Mouse (Mus musculus) ES-E14 (cell line): ENCODE data around the gene Tmem104. TPM values are rescaled to one million over a fixed set of nuclear protein-coding genes. Genes with fewer than 3 reads are reported as not detected.

ENCODE experiments used
- DNase-seq: peaks from one replicate; pipeline ENCODE4 v3.0.0-alpha.2; 2013; ENCODE audit warnings: low read depth, low spot score
- H3K27ac ChIP-seq: 2 replicates; pipeline ENCODE4 v1.5.1; 2012; ENCODE audit warnings: low read depth, mild to moderate bottlenecking, low read length, moderate library complexity, mixed read lengths; ENCODE audit not compliant: poor library complexity, insufficient read depth, severe bottlenecking
- H3K36me3 ChIP-seq: 2 replicates; pipeline ENCODE4 v1.6.1; 2012; ENCODE audit warnings: mild to moderate bottlenecking, low read length, moderate library complexity, mixed read lengths; ENCODE audit not compliant: control insufficient read depth, poor library complexity, insufficient read depth, severe bottlenecking
- H3K4me1 ChIP-seq, 2 experiments: fragments of 150-350 bp in 1 of 2; sonication (generic) in 1 of 2; 2 replicates each; pipeline ENCODE4 v1.6.1; 2012; ENCODE audit warnings: low read length in 2 of 2, mild to moderate bottlenecking in 1 of 2, mixed read lengths in 1 of 2; ENCODE audit not compliant: control insufficient read depth in 2 of 2, insufficient read depth in 2 of 2, poor library complexity in 1 of 2
- H3K4me3 ChIP-seq, 2 experiments: fragments of 150-350 bp in 1 of 2; sonication (generic) in 1 of 2; 2 replicates each; pipeline ENCODE4 v1.5.1; 2012; ENCODE audit warnings: low read length in 2 of 2, low read depth in 1 of 2, mild to moderate bottlenecking in 1 of 2, mixed read lengths in 1 of 2; ENCODE audit not compliant: insufficient read depth in 1 of 2, poor library complexity in 1 of 2, severe bottlenecking in 1 of 2
- H3K9ac ChIP-seq: 2 replicates; pipeline ENCODE4 v1.6.1; 2012; ENCODE audit warnings: low read depth, mild to moderate bottlenecking, low read length, mixed read lengths; ENCODE audit not compliant: poor library complexity, insufficient read depth, severe bottlenecking
- H3K9me3 ChIP-seq: fragments of 150-350 bp; sonication (generic); 2 replicates; pipeline ENCODE4 v1.6.1; 2012; ENCODE audit warnings: low read depth, mild to moderate bottlenecking, low read length; ENCODE audit not compliant: control insufficient read depth, insufficient read depth
- CHD2 ChIP-seq: IDR thresholded peaks from 2 replicates; pipeline ENCODE4 v1.6.1; 2014; ENCODE audit warnings: mild to moderate bottlenecking, low read depth, low read length, inconsistent platforms
- HCFC1 ChIP-seq: IDR thresholded peaks from 2 replicates; pipeline ENCODE4 v1.6.1; 2012; ENCODE audit warnings: low read length, inconsistent platforms, borderline replicate concordance; ENCODE audit not compliant: insufficient read depth
- MAFK ChIP-seq: IDR thresholded peaks from 2 replicates; pipeline ENCODE4 v1.6.1; 2014; ENCODE audit warnings: mild to moderate bottlenecking, low read depth, low read length, inconsistent platforms; ENCODE audit not compliant: insufficient read depth
- ZC3H11A ChIP-seq: IDR thresholded peaks from 2 replicates; pipeline ENCODE4 v1.6.1; 2012; ENCODE audit warnings: low read depth, mild to moderate bottlenecking, inconsistent platforms, low read length, borderline replicate concordance
- ZNF384 ChIP-seq: IDR thresholded peaks from 2 replicates; pipeline ENCODE4 v1.6.1; 2012; ENCODE audit warnings: low read depth, low read length, inconsistent platforms
- in situ Hi-C, 2 experiments: fragments of 600-800 bp; cut with MboI; formaldehyde crosslinking; loops; one replicate each; pipeline ENCODE4 v1.15.1; 2025; ENCODE audit warnings: low sequenced_read_pairs in 2 of 2, inconsistent platforms in 1 of 2; ENCODE audit not compliant: unreplicated experiment in 2 of 2
- total RNA-seq: library from RNA; depleted of rRNA; stranded (reverse); fragments of 300-350 nt; gene quantifications from 2 replicates; pipeline ENCODE4 v1.2.3, GENCODE M21; 2012

Gene Tmem104
- total RNA-seq, 1 experiment = 14.7 TPM

DNA sequence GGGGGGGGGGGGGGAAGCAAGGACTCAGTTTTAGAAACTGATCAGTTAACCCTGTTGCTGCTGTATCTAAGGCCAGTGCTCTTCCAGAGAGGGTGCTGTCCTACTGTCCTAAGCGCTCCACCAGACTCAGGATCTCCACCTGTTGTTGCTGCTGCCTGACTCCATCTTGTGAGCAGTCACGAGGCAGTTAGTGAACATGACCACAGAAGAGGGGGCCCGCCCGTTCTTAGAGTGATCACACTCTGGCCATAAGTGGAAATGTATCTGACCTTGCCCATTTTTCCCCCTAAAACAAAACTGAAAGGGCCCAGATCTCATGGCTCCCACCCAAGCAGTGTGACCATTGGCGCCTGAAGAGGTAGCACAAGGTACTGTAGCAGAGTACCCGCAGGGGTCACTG lies 60.7 kb downstream of the Tmem104 start:
- H3K4me1 ChIP-seq = peaks cover 10 to 41% of the 10 kb centered on the region in 2 experiments; a peak in 3 of 4 replicates
- H3K36me3 ChIP-seq = peaks cover 6% of the 10 kb centered on the region; the same call in 1 of the 2 replicates
- no peak overlapping the region for H3K9ac ChIP-seq
- H3K27ac ChIP-seq = no peak overlapping the region
- no peak overlapping the region for H3K4me3 ChIP-seq
- TF ChIP-seq ZC3H11A (no peak), ZNF384 (no peak), CHD2 (no peak), MAFK (no peak), HCFC1 (no peak)
- in situ Hi-C loops = no loop called here
- no peaks in the 10 kb centered on the region for H3K9me3 ChIP-seq
- no peak for DNase-seq

DNA sequence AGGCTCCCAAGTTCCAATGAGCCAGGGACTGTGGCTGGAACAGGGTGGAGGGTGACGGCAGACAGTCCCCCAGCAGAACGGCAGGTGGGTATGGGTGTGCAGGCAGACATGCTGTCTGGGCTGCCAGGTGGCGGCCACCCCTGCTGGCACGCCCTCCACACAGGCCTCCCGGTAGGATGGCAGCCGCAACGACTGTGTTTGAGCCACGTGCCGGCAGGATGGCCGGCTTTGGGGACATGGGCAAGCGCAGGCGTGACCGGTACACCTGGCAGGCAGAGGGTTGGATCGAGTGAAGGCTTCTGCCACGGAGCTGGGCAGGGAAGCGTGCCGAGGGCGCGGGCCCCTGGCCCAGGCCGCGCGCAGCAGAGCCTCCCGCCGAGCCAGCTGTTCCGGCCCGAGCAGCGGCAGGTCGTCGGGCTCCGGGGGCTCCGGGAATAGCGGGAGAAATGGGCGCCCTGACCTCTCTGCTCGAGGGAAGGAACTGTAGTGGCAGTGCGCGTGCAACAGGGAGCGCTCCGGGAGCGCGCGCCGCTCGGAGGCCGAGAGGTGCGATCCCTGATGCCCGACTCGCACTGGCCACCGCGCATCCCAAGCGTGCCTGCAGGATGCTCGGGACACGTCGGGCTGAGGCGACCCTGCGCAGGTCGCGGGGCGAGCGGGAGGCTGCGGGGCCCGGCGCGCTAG lies 62.6 kb downstream of the Tmem104 start:
- H3K9me3 ChIP-seq = no peaks in the 10 kb centered on the region
- DNase-seq = no peak
- in situ Hi-C loops = no loop called here
- H3K27ac ChIP-seq = no peak overlapping the region
- peak overlapping the region; percentile 56 to 60 for H3K4me3 ChIP-seq
- TF ChIP-seq ZC3H11A (no peak), HCFC1 (no peak)
- peak overlapping the region; percentile 65 for H3K9ac ChIP-seq
- H3K36me3 ChIP-seq = no peaks in the 10 kb centered on the region
- peaks cover 10 to 39% of the 10 kb centered on the region in 2 experiments; a peak in 3 of 4 replicates for H3K4me1 ChIP-seq

DNA sequence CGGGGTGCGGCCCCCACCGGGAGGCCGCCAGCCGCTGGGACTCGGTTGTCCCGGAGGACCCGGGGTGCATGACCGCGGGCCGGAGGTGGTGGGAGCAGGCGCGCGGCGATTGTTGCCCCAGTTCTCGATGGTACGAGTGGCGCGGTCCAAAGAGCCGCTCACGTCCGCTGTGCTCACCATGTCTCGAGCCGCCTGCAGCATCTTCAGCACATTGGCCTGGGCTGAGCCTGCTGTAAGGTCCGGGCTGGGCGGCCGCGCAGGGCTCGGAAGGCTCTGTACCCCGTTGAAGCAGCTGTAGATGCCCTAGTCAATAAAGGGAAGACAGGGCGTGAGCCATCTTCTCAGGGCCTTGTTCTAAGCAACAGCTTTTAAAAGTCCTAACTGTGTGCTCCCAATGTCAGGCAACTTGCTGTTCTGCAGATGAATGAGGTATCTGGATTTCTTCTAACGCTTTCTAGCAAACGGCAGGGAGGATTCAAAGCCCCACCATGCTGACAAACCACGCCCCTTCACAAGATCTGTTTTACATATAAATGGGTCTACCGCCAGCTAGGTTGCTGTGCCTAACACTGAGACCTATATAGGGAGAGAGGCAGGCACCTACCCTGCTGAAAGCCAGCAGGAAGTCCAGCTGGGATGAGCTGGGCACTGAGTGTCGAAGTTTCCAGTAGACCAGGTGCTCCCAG lies 63.3 kb downstream of the Tmem104 start:
- peak; percentile 77 for DNase-seq
- Histone ChIP-seq H3K4me3 (peak overlapping the region; percentile 56 to 60), H3K27ac (no peak overlapping the region), H3K36me3 (no peaks in the 10 kb centered on the region), H3K4me1 (peaks cover 7 to 33% of the 10 kb centered on the region in 2 experiments; a peak in 3 of 4 replicates), H3K9ac (peak overlapping the region; percentile 65), H3K9me3 (no peaks in the 10 kb centered on the region)
- TF ChIP-seq MAFK = no peak
- TF ChIP-seq ZC3H11A = no peak
- no peak for TF ChIP-seq ZNF384
- in situ Hi-C loops = no loop called here

DNA sequence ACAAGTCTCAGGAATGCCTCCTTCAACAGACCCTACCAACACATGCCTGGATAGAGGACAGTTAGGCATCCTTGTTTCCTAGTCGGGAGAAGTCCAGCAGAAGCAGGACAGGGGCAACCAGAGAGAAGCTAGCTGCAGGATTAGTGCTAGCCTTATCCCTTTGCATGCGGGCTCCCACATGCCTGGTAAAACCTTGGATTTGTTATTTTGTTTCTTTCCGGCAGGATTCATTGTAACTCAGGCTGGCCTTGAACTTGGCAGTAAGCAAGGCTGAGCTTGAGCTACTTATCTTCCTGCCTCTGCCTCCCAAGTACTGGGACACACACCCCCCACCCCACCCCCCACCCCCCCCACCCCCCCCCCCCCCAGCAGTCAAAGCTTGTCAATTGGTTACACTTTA lies 64.0 kb downstream of the Tmem104 start:
- H3K4me3 ChIP-seq = no peak overlapping the region
- in situ Hi-C loops = no loop called here
- no peak for DNase-seq

More for the DNA sequence above, 64.0 kb downstream of the Tmem104 start:
- Histone ChIP-seq H3K4me1 (peaks cover 7 to 27% of the 10 kb centered on the region in 2 experiments; a peak in 3 of 4 replicates), H3K9ac (no peak overlapping the region), H3K36me3 (no peaks in the 10 kb centered on the region), H3K27ac (no peak overlapping the region), H3K9me3 (no peaks in the 10 kb centered on the region)
- no peak for TF ChIP-seq ZC3H11A
- no peak for TF ChIP-seq HCFC1
- TF ChIP-seq ZNF384 = no peak
- no peak for TF ChIP-seq MAFK
- no peak for TF ChIP-seq CHD2
